Mouse (Mus musculus) forebrain, embryonic 15.5 days (tissue): Measurements from ENCODE around the gene Cyp27b1. TPM values are rescaled to one million over a fixed set of nuclear protein-coding genes. Genes with fewer than 3 reads are reported as not detected.

Source experiments
- ATAC-seq: fragments of 200-750 bp; cut with Nextera tagmentation; replicated peaks from 2 replicates; pipeline ENCODE4 v1.8.0; 2017; ENCODE audit warnings: mild to moderate bottlenecking, moderate TSS enrichment, moderate library complexity
- H3K27ac ChIP-seq: fragments of 300-500 bp; sonication (generic); replicated peaks from 2 replicates; pipeline ENCODE4 v1.5.1; 2015; ENCODE audit warnings: mild to moderate bottlenecking, inconsistent platforms
- H3K27me3 ChIP-seq: fragments of 300-500 bp; sonication (generic); 2 replicates; pipeline ENCODE4 v1.6.1; 2015; ENCODE audit warnings: inconsistent platforms
- H3K36me3 ChIP-seq: fragments of 300-500 bp; sonication (generic); 2 replicates; pipeline ENCODE4 v1.6.1; 2015; ENCODE audit warnings: mild to moderate bottlenecking, inconsistent platforms
- H3K4me1 ChIP-seq: fragments of 300-500 bp; sonication (generic); 2 replicates; pipeline ENCODE4 v1.6.1; 2015; ENCODE audit warnings: inconsistent platforms
- H3K4me2 ChIP-seq: fragments of 300-500 bp; sonication (generic); replicated peaks from 2 replicates; pipeline ENCODE4 v1.6.1; 2015; ENCODE audit warnings: mild to moderate bottlenecking, inconsistent platforms
- H3K4me3 ChIP-seq: fragments of 300-500 bp; sonication (generic); 2 replicates; pipeline ENCODE4 v1.5.1; 2015; ENCODE audit warnings: mild to moderate bottlenecking, inconsistent platforms
- H3K9ac ChIP-seq: fragments of 300-500 bp; sonication (generic); replicated peaks from 2 replicates; pipeline ENCODE4 v1.6.1; 2015; ENCODE audit warnings: mild to moderate bottlenecking, inconsistent platforms
- H3K9me3 ChIP-seq: fragments of 300-500 bp; sonication (generic); 2 replicates; pipeline ENCODE4 v1.6.1; 2016; ENCODE audit warnings: inconsistent platforms
- WGBS: fragments of 180-500 bp; shearing (Covaris S2); methylation state at CpG from one replicate; pipeline ENCODE4 v1.1.7; 2015; ENCODE audit warnings: mixed read lengths; 5-methylcytosine and 5-hydroxymethylcytosine counted together
- polyA plus RNA-seq: library from polyadenylated mRNA; unstranded; fragments of >200 nt; fragmentation: Nextera tagmentation; extraction: Ambion mirVana; gene quantifications from 2 replicates; pipeline ENCODE4 v1.2.1, GENCODE M21; 2015

Gene Cyp27b1
- polyA plus RNA-seq = 0.11 and 0.15 TPM in 2 replicates

- Histone ChIP-seq H3K27me3 (peaks cover 41% of the 10 kb centered on the region), H3K9me3 (no peaks in the 10 kb centered on the region), H3K4me3 (no peak within 1 kb of the TSS), H3K27ac (no peak within 1 kb of the TSS), H3K4me1 (peaks cover 5% of the 10 kb centered on the region; the same call in 1 of the 2 replicates), H3K9ac (no peak within 1 kb of the TSS), H3K4me2 (no peak within 1 kb of the TSS), H3K36me3 (peaks cover 9% of the 10 kb centered on the region; the same call in 1 of the 2 replicates)
- no peak for ATAC-seq
- WGBS = 28% methylated on average over 5 of the region's 5 CpGs
Measured at GRCm38 (mm10) chr10:127047954-127048353, at the start of gene Cyp27b1. Gene Cyp27b1, plus strand, starts transcription at chr10:127048250.

DNA sequence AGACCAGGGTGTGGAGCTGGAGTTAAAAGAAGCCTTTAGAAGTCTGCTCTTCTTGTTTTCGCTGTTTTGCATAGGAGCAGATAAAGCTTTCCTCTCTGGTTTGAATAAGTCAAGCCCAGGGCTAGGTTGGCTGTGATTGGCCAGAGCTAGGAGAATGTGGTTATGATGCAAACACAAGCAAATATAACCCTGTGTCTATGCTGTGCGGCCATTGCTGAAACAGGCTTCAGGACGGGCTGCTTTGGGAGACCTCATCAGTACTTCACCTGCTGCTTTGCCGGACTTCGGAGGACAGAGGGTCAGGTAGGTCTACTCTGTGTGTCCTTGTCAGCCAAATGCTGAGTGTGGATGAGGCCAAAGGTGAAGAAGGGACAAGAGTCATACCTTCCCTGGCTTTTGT is 47.5 kb upstream of the Cyp27b1 start, which contains the start of gene Avil:
Gene Avil (plus strand): TSS at position 181 of the 400 bp plus-strand sequence.
- ATAC-seq = no peak
- Histone ChIP-seq H3K4me2 (no peak within 1 kb of the TSS), H3K36me3 (peaks cover 33% of the 10 kb centered on the region), H3K9me3 (no peaks in the 10 kb centered on the region), H3K4me3 (no peak within 1 kb of the TSS), H3K9ac (no peak within 1 kb of the TSS), H3K27ac (no peak within 1 kb of the TSS), H3K27me3 (no peaks in the 10 kb centered on the region), H3K4me1 (no peaks in the 10 kb centered on the region)
- WGBS = 92% methylated on average over 5 of the region's 5 CpGs

- H3K4me1 ChIP-seq = no peaks in the 10 kb centered on the region
- no peak overlapping the region for H3K27ac ChIP-seq
- H3K4me2 ChIP-seq = no peak overlapping the region
- 90% methylated on average over 9 of the region's 9 CpGs for WGBS
- H3K36me3 ChIP-seq = peaks cover 26% of the 10 kb centered on the region
- H3K9me3 ChIP-seq = no peaks in the 10 kb centered on the region
- no peaks in the 10 kb centered on the region for H3K27me3 ChIP-seq
- no peak overlapping the region for H3K9ac ChIP-seq
- H3K4me3 ChIP-seq = no peak overlapping the region
- ATAC-seq = no peak
Measured at GRCm38 (mm10) chr10:127001297-127001696, 46.8 kb upstream of the Cyp27b1 start.

GRCm38 (mm10) chr10:127002056-127002455 is 46.0 kb upstream of the Cyp27b1 start:
- 61% methylated on average over 1 of the region's 1 CpGs for WGBS
- Histone ChIP-seq H3K9me3 (no peaks in the 10 kb centered on the region), H3K27me3 (no peaks in the 10 kb centered on the region), H3K4me2 (no peak overlapping the region), H3K36me3 (peaks cover 26% of the 10 kb centered on the region), H3K4me1 (no peaks in the 10 kb centered on the region), H3K9ac (no peak overlapping the region), H3K27ac (no peak overlapping the region), H3K4me3 (no peak overlapping the region)
- ATAC-seq = no peak

DNA sequence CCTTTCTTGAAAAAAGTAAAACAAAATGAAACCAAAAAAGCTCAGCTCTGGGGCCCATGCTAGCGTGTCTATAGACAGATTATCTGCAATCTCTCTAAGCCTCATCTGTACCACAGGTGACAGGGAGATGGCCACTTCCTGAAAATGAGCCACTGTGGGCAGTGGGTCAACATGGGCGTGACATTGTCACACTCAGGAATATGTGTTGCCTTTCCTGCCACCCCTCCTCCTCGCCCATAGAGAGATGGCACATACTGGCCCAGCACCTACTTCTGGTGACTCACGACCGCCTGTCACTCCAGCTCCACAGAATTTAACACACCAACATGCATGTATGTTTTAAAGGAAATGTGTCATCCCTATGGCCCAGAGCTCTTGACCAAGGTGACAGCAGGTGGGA is 45.3 kb upstream of the Cyp27b1 start:
- ATAC-seq = no peak
- H3K36me3 ChIP-seq = peaks cover 19% of the 10 kb centered on the region
- 92% methylated on average over 5 of the region's 5 CpGs for WGBS
- H3K9ac ChIP-seq = no peak overlapping the region
- no peaks in the 10 kb centered on the region for H3K4me1 ChIP-seq
- H3K27me3 ChIP-seq = no peaks in the 10 kb centered on the region
- H3K9me3 ChIP-seq = no peaks in the 10 kb centered on the region
- no peak overlapping the region for H3K4me3 ChIP-seq
- H3K27ac ChIP-seq = no peak overlapping the region
- H3K4me2 ChIP-seq = no peak overlapping the region

GRCm38 (mm10) chr10:127003334-127003733 is 44.7 kb upstream of the Cyp27b1 start:
- H3K9ac ChIP-seq = no peak overlapping the region
- no peaks in the 10 kb centered on the region for H3K4me1 ChIP-seq
- no peaks in the 10 kb centered on the region for H3K9me3 ChIP-seq
- WGBS = 84% methylated on average over 8 of the region's 8 CpGs
- H3K4me3 ChIP-seq = no peak overlapping the region
- H3K36me3 ChIP-seq = peaks cover 14% of the 10 kb centered on the region
- no peak overlapping the region for H3K27ac ChIP-seq
- no peaks in the 10 kb centered on the region for H3K27me3 ChIP-seq
- no peak for ATAC-seq
- H3K4me2 ChIP-seq = no peak overlapping the region

GRCm38 (mm10) chr10:127003806-127004205 is 44.2 kb upstream of the Cyp27b1 start:
- no peak overlapping the region for H3K9ac ChIP-seq
- H3K4me1 ChIP-seq = no peaks in the 10 kb centered on the region
- H3K36me3 ChIP-seq = peaks cover 9% of the 10 kb centered on the region
- ATAC-seq = no peak
- no peak overlapping the region for H3K4me3 ChIP-seq
- H3K4me2 ChIP-seq = no peak overlapping the region
- H3K27me3 ChIP-seq = no peaks in the 10 kb centered on the region
- H3K9me3 ChIP-seq = no peaks in the 10 kb centered on the region
- 71% methylated on average over 7 of the region's 7 CpGs for WGBS
- no peak overlapping the region for H3K27ac ChIP-seq

- no peak overlapping the region for H3K9ac ChIP-seq
- H3K4me3 ChIP-seq = no peak overlapping the region
- no peaks in the 10 kb centered on the region for H3K4me1 ChIP-seq
- no peak overlapping the region for H3K4me2 ChIP-seq
- H3K9me3 ChIP-seq = no peaks in the 10 kb centered on the region
- H3K36me3 ChIP-seq = no peaks in the 10 kb centered on the region
- no peak for ATAC-seq
- H3K27me3 ChIP-seq = no peaks in the 10 kb centered on the region
- H3K27ac ChIP-seq = no peak overlapping the region
- 61% methylated on average over 5 of the region's 5 CpGs for WGBS
Measured at GRCm38 (mm10) chr10:127016488-127016887, 31.6 kb upstream of the Cyp27b1 start.

DNA sequence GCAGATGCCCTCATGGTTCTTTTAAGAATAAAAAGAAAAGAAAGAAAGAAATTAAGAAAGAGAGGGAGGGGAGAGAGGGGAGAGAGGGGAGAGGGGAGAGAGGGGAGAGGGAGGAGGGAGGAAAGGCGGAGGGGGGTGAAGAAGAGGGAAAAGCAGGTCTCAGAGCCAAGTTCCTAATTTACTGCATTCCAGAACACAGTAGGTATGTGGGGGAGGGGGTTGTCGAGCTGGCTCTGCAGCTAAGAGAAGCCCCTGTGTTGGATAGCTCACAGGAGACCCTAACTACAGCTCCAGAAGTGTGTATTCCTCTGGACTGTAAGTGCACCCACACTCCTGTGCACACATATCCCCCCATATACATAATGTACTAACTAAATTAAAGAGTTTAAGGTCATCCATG is 31.0 kb upstream of the Cyp27b1 start:
- H3K4me3 ChIP-seq = no peak overlapping the region
- no peaks in the 10 kb centered on the region for H3K4me1 ChIP-seq
- ATAC-seq = no peak
- 16% methylated on average over 2 of the region's 2 CpGs for WGBS
- no peak overlapping the region for H3K4me2 ChIP-seq
- H3K9ac ChIP-seq = no peak overlapping the region
- H3K27me3 ChIP-seq = no peaks in the 10 kb centered on the region
- H3K27ac ChIP-seq = no peak overlapping the region
- 0 out of 2 replicates have a peak, but pooled peaks cover 4% of the 10 kb centered on the region for H3K36me3 ChIP-seq
- no peaks in the 10 kb centered on the region for H3K9me3 ChIP-seq

DNA sequence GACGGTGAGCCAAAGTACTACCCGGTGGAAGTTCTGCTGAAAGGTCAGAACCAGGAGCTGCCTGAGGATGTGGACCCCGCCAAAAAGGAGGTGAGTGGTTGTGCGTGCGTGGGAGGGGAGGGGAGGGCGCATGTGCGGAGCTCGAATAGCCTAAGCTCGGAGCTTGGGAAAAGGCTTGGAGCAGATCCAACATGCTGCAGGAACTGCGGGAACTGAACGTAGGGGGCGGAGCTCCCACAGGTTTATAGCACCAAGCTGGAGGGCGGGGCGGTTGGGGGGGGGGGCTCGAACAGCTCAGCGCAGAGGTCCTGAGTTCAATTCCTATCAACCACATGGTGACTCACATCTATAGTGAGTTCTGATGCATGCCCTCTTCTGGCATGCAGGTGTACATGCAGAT is 29.6 kb upstream of the Cyp27b1 start:
- peaks cover 13% of the 10 kb centered on the region for H3K36me3 ChIP-seq

GRCm38 (mm10) chr10:127030336-127031296 is 17.4 kb upstream of the Cyp27b1 start, which contains the start of gene Tsfm:
Gene Tsfm, minus strand, starts transcription at chr10:127030840.
- 6% methylated on average over 56 of the region's 56 CpGs for WGBS
- peak; percentile 87 for ATAC-seq
- H3K4me3 ChIP-seq = peak within 1 kb of the TSS; percentile 89

More for the DNA sequence above, 29.6 kb upstream of the Cyp27b1 start:
- Histone ChIP-seq H3K9ac (no peak overlapping the region), H3K4me3 (no peak overlapping the region), H3K9me3 (no peaks in the 10 kb centered on the region), H3K27ac (no peak overlapping the region), H3K4me2 (no peak overlapping the region), H3K4me1 (no peaks in the 10 kb centered on the region), H3K27me3 (no peaks in the 10 kb centered on the region)
- 71% methylated on average over 16 of the region's 16 CpGs for WGBS
- ATAC-seq = no peak

GRCm38 (mm10) chr10:127033301-127033741 is 14.7 kb upstream of the Cyp27b1 start:
- H3K4me2 ChIP-seq = no peak overlapping the region
- no peak for ATAC-seq
- no peaks in the 10 kb centered on the region for H3K27me3 ChIP-seq
- peaks cover 5% of the 10 kb centered on the region for H3K36me3 ChIP-seq
- peaks cover 14% of the 10 kb centered on the region for H3K4me1 ChIP-seq
- no peaks in the 10 kb centered on the region for H3K9me3 ChIP-seq
- WGBS = 87% methylated on average over 8 of the region's 8 CpGs
- H3K4me3 ChIP-seq = no peak overlapping the region
- no peak overlapping the region for H3K27ac ChIP-seq
- no peak overlapping the region for H3K9ac ChIP-seq

More at GRCm38 (mm10) chr10:127030336-127031296, 17.4 kb upstream of the Cyp27b1 start, which contains the start of gene Tsfm:
- peak within 1 kb of the TSS; percentile 90 for H3K9ac ChIP-seq
- H3K9me3 ChIP-seq = no peaks in the 10 kb centered on the region
- peak within 1 kb of the TSS; percentile 91 for H3K4me2 ChIP-seq
- no peaks in the 10 kb centered on the region for H3K27me3 ChIP-seq
- peak within 1 kb of the TSS; percentile 73 for H3K27ac ChIP-seq
- H3K36me3 ChIP-seq = peaks cover 27% of the 10 kb centered on the region
- H3K4me1 ChIP-seq = peaks cover 14% of the 10 kb centered on the region
